9 mouse cellular contexts compared by ENCODE assay signal in genomic region chr2:163285762-163286161, GRCm38 (mm10).
DNase-seq lines count a peak whose midpoint lies in the region; ATAC-seq lines count a peak whose summit lies in the region.
"Had no signal": no experiment of that assay in that cellular context is flagged by ENCODE, and none has a peak within 500 bp of the region (broad histone marks: within the 10 kb centered on the region; RNA-seq: fewer than 3 reads in every experiment).

No protein-coding gene starts in this region.

- peak; percentile 84 for DNase-seq in A20 (ENCODE audit: low read depth, low spot score)
- peak; percentile 80 for DNase-seq in CD4-positive, CD25-positive, alpha-beta regulatory T cell, adult 2 months (ENCODE audit: low read depth, low spot score)
- DNase-seq in liver, embryonic 13.5 days: peak; percentile 13
- DNase-seq in right cerebral cortex, postnatal 25 days: no peak
- DNase-seq in gastrocnemius, postnatal 4 days (ENCODE audit: low spot score in 2 of 2): no peak
- DNase-seq in left cerebral cortex, adult 9 months (ENCODE audit: low spot score in 2 of 2): no peak
- DNase-seq in gastrocnemius, adult 18-20 months (ENCODE audit: low spot score): no peak
- DNase-seq: kidney, adult 9 months had no signal

- H3K36me3 ChIP-seq in heart, embryonic 14.5 days (ENCODE audit: control insufficient read depth, insufficient read depth, low read length): no peaks in the 10 kb centered on the region
- H3K36me3 ChIP-seq in liver, embryonic 13.5 days: no peaks in the 10 kb centered on the region

- no peaks in the 10 kb centered on the region for H3K9me3 ChIP-seq in heart, embryonic 14.5 days (ENCODE audit: control insufficient read depth, low read length)
- H3K9me3 ChIP-seq in liver, embryonic 13.5 days (replicated peaks): no peaks in the 10 kb centered on the region

- H3K9ac ChIP-seq in heart, embryonic 14.5 days (ENCODE audit: low read length): 0 out of 2 replicates have a peak overlapping the region, but pooled peaks have one; percentile 6
- H3K9ac ChIP-seq in liver, embryonic 13.5 days: no peak overlapping the region

- WGBS in heart, embryonic 14.5 days: 37% methylated on average over 7 of the region's 7 CpGs
- WGBS in liver, embryonic 13.5 days (ENCODE audit: insufficient replicate concordance): 32% methylated on average over 7 of the region's 7 CpGs

- H3K27ac ChIP-seq in heart, embryonic 14.5 days (replicated peaks in 1 of 2; ENCODE audit: control insufficient read depth in 1 of 2, insufficient read depth in 1 of 2, low read depth in 2 of 2, low read length in 2 of 2): no peak overlapping the region; a peak in 1 of 4 replicates
- H3K27ac ChIP-seq in liver, embryonic 13.5 days: no peak overlapping the region

- no peak for ATAC-seq in heart, embryonic 14.5 days (ENCODE audit: insufficient number of reproducible peaks, insufficient read depth, low FRiP score, low read depth)
- ATAC-seq in liver, embryonic 13.5 days (ENCODE audit: low read depth): peak; percentile 55; the same call in 1 of the 2 replicates

- H3K27me3 ChIP-seq in heart, embryonic 14.5 days (ENCODE audit: control insufficient read depth, insufficient read depth, low read length): peaks cover 10% of the 10 kb centered on the region; the same call in 1 of the 2 replicates
- H3K27me3 ChIP-seq in liver, embryonic 13.5 days: peaks cover 34% of the 10 kb centered on the region

- H3K4me1 ChIP-seq in heart, embryonic 14.5 days (ENCODE audit: control insufficient read depth in 2 of 2, insufficient read depth in 2 of 2, low read length in 2 of 2): peaks cover 13 to 21% of the 10 kb centered on the region in 2 experiments
- H3K4me1 ChIP-seq in liver, embryonic 13.5 days (replicated peaks): 0 out of 2 replicates have a peak, but pooled peaks cover 4% of the 10 kb centered on the region

- H3K4me3 ChIP-seq in heart, embryonic 14.5 days (ENCODE audit: control insufficient read depth in 1 of 2, insufficient read depth in 1 of 2, low read depth in 1 of 2, low read length in 2 of 2): peak overlapping the region; percentile 6 to 25; a peak in 3 of 4 replicates
- 0 out of 2 replicates have a peak overlapping the region, but pooled peaks have one; percentile 2 for H3K4me3 ChIP-seq in liver, embryonic 13.5 days (replicated peaks)

- peak overlapping the region; percentile 55 for H3K4me2 ChIP-seq in heart, embryonic 14.5 days (ENCODE audit: low read length)
- H3K4me2 ChIP-seq in liver, embryonic 13.5 days: peak overlapping the region; percentile 26; the same call in 1 of the 2 replicates

Comparison
In these comparisons a context has a peak if more than half of its experiments do, and no peak if none do; other contexts are left out.
1. DNase-seq: peak in A20 (single experiment), CD4-positive, CD25-positive, alpha-beta regulatory T cell, adult 2 months (single experiment) and liver, embryonic 13.5 days (single experiment); none in right cerebral cortex, postnatal 25 days (single experiment), gastrocnemius, postnatal 4 days (0 of 2), left cerebral cortex, adult 9 months (0 of 2) and gastrocnemius, adult 18-20 months (single experiment).